Comparison of ENCODE assay signal across 8 mouse cellular contexts in the genomic region with DNA sequence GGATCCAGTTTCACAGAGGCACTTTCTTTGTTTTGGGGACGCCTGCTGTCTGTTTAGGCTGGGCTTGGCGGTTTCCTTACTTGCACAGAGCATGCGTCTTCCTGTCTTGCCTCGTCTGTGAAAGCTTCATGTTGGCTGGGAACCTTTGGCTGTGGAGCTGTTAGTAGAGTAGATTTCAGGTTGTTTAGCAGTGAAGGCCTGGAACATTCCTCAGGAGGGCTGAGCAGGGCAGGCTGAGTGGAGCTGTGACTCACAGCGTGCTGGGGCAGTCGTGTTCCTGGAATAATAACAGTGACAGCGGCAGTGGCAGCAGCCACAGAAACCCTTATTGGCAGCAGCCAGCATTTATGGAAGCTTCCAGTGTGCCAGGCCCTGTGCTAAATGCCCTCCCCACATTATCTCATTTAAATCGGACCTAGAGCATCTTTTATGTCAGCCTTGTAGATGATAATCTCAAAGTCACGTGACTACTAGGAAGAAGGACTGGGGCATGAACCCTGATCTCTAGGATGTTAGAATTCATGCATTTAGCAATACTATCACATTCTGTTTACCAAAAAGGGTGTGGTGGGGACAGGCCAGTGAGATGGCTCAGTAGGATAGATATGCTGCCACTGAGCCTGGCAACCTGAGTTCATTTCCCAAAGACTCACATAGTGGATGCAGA. TPM values are rescaled to one million over a fixed set of nuclear protein-coding genes. Genes with fewer than 3 reads are reported as not detected.
DNase-seq lines count a peak whose midpoint lies in the region; ATAC-seq and TF ChIP-seq lines count a peak whose summit lies in the region.

No protein-coding gene starts in this region.

- TF ChIP-seq POLR2A in lung, adult 2 months (IDR thresholded peaks at IDR 0.05; ENCODE audit: borderline replicate concordance, extremely low read depth, low read depth, low read length): no peak

- ATAC-seq in hindbrain, postnatal 0 days: no peak
- ATAC-seq in hindbrain, embryonic 16.5 days: no peak
- ATAC-seq in inflammation-experienced regulatory T-cells, adult 6 months: no peak
- ATAC-seq in intestine, embryonic 16.5 days: no peak

- H3K27me3 ChIP-seq in hindbrain, postnatal 0 days (ENCODE audit: insufficient read depth, low read length): no peaks in the 10 kb centered on the region
- no peaks in the 10 kb centered on the region for H3K27me3 ChIP-seq in hindbrain, embryonic 16.5 days (replicated peaks; ENCODE audit: control insufficient read depth, insufficient read depth, low read length)
- H3K27me3 ChIP-seq in intestine, embryonic 16.5 days (replicated peaks; ENCODE audit: control insufficient read depth, insufficient read depth, low read length): no peaks in the 10 kb centered on the region

- no peaks in the 10 kb centered on the region for H3K4me1 ChIP-seq in hindbrain, postnatal 0 days (ENCODE audit: insufficient read depth, low read length)
- H3K4me1 ChIP-seq in hindbrain, embryonic 16.5 days (ENCODE audit: control insufficient read depth, insufficient read depth, low read depth, low read length): no peaks in the 10 kb centered on the region; the same call in 1 of the 2 replicates
- peaks cover 4% of the 10 kb centered on the region; the same call in 1 of the 2 replicates for H3K4me1 ChIP-seq in lung, adult 2 months (ENCODE audit: control insufficient read depth, insufficient read depth, low read length)
- no peaks in the 10 kb centered on the region for H3K4me1 ChIP-seq in intestine, embryonic 16.5 days (ENCODE audit: control insufficient read depth, insufficient read depth, low read length)

- no peak overlapping the region for H3K9ac ChIP-seq in hindbrain, postnatal 0 days (replicated peaks; ENCODE audit: low read length)
- no peak overlapping the region for H3K9ac ChIP-seq in hindbrain, embryonic 16.5 days (ENCODE audit: low read depth, low read length)
- no peak overlapping the region for H3K9ac ChIP-seq in intestine, embryonic 16.5 days (ENCODE audit: low read depth, low read length)

- H3K36me3 ChIP-seq in hindbrain, postnatal 0 days (ENCODE audit: insufficient read depth, low read length): no peaks in the 10 kb centered on the region
- H3K36me3 ChIP-seq in hindbrain, embryonic 16.5 days (ENCODE audit: control insufficient read depth, insufficient read depth, low read length): no peaks in the 10 kb centered on the region
- H3K36me3 ChIP-seq in intestine, embryonic 16.5 days (ENCODE audit: control insufficient read depth, insufficient read depth, low read length): no peaks in the 10 kb centered on the region

- H3K4me3 ChIP-seq in hindbrain, postnatal 0 days (ENCODE audit: low read length): no peak overlapping the region
- no peak overlapping the region for H3K4me3 ChIP-seq in hindbrain, embryonic 16.5 days (ENCODE audit: low read length)
- H3K4me3 ChIP-seq in lung, adult 2 months (replicated peaks; ENCODE audit: extremely low read depth, low read depth, low read length): no peak overlapping the region
- no peak overlapping the region for H3K4me3 ChIP-seq in intestine, embryonic 16.5 days (ENCODE audit: low read length)

- WGBS in hindbrain, postnatal 0 days: 53% methylated on average over 9 of the region's 9 CpGs
- 61% methylated on average over 9 of the region's 9 CpGs for WGBS in hindbrain, embryonic 16.5 days
- 37% methylated on average over 9 of the region's 9 CpGs for WGBS in lung, adult 2 months
- WGBS in intestine, embryonic 16.5 days: 59% methylated on average over 9 of the region's 9 CpGs

- TF ChIP-seq CTCF in hindbrain, postnatal 0 days (IDR thresholded peaks at IDR 0.05; ENCODE audit: low read depth): no peak
- no peak for TF ChIP-seq CTCF in lung, adult 2 months (IDR thresholded peaks at IDR 0.05; ENCODE audit: insufficient read depth, low read length)

- no peaks in the 10 kb centered on the region for H3K9me3 ChIP-seq in hindbrain, postnatal 0 days (ENCODE audit: low read length)
- no peaks in the 10 kb centered on the region for H3K9me3 ChIP-seq in hindbrain, embryonic 16.5 days (ENCODE audit: control insufficient read depth, low read length)
- no peaks in the 10 kb centered on the region for H3K9me3 ChIP-seq in intestine, embryonic 16.5 days (ENCODE audit: control insufficient read depth, low read length)

- no peak overlapping the region for H3K27ac ChIP-seq in hindbrain, postnatal 0 days
- no peak overlapping the region for H3K27ac ChIP-seq in hindbrain, embryonic 16.5 days (ENCODE audit: low read depth, low read length)
- H3K27ac ChIP-seq in intestine, embryonic 16.5 days (ENCODE audit: low read length): no peak overlapping the region

- DNase-seq in hindbrain, postnatal 0 days (ENCODE audit: low spot score): peak; percentile 22
- DNase-seq in ZHBTc4 (ENCODE audit: low read depth, low spot score): peak; percentile 17
- DNase-seq in gastrocnemius, adult 8-10 months (ENCODE audit: low spot score in 2 of 2): peak; percentile 28 to 29
- DNase-seq in lung, adult 2 months: peak; percentile 12
- no peak for DNase-seq in cerebellum, postnatal 4 days (ENCODE audit: low spot score in 2 of 2)

- no peak overlapping the region for H3K4me2 ChIP-seq in hindbrain, postnatal 0 days (ENCODE audit: low read depth, low read length)
- no peak overlapping the region for H3K4me2 ChIP-seq in hindbrain, embryonic 16.5 days (ENCODE audit: low read length)
- no peak overlapping the region for H3K4me2 ChIP-seq in intestine, embryonic 16.5 days (ENCODE audit: low read depth, low read length)

RNA-seq across cellular contexts. Expression of a gene that starts 41.5 kb away (rescaled TPM):
- 5.6 and 7.0 TPM in 2 replicates for total RNA-seq in hindbrain, postnatal 0 days (2014; rRNA removed)
- polyA plus RNA-seq in hindbrain, postnatal 0 days (2015; fragmentation: Nextera tagmentation; extraction: Ambion mirVana): 2.6 and 3.1 TPM in 2 replicates
- 1.6 and 1.9 TPM in 2 replicates for polyA plus RNA-seq in hindbrain, embryonic 16.5 days (2015; fragmentation: Nextera tagmentation; extraction: Ambion mirVana)
- 10 to 100 TPM; 14.2 to 23.8 (median 16.7) TPM for total RNA-seq in gastrocnemius, adult 8-10 months (2022)
- 5.5 and 6.1 TPM in 2 replicates for polyA plus RNA-seq in lung, adult 2 months (2012; rRNA removed)
- under 1 TPM; 0.11 to 0.56 (median 0.36) TPM for polyA plus RNA-seq in inflammation-experienced regulatory T-cells, adult 6 months (2017; shearing (Covaris generic))
- polyA plus RNA-seq in intestine, embryonic 16.5 days (2015; fragmentation: Nextera tagmentation; extraction: Ambion mirVana): 1.2 TPM in 2 replicates

Comparison
In these comparisons a context has a peak if more than half of its experiments do, and no peak if none do; other contexts are left out.
1. DNase-seq: peak in hindbrain, postnatal 0 days (single experiment), ZHBTc4 (single experiment), gastrocnemius, adult 8-10 months (2 of 2) and lung, adult 2 months (single experiment); none in cerebellum, postnatal 4 days (0 of 2).